Mouse (Mus musculus): ENCODE measurements around the gene Mrps6. TPM values are rescaled to one million over a fixed set of nuclear protein-coding genes. Genes with fewer than 3 reads are reported as not detected.

The Mrps6 gene
- 105 and 128 TPM in 2 replicates for polyA plus RNA-seq (2015; fragmentation: Nextera tagmentation; extraction: Ambion mirVana)

GRCm38 (mm10) chr16:92057852-92058643 lies at the start of gene Mrps6, which contains the start of the genes Gm49711 and Slc5a3:
TSS of gene Mrps6 (plus strand) at chr16:92058270.
TSS of gene Gm49711 (plus strand) at chr16:92058316.
TSS of gene Slc5a3 (plus strand) at chr16:92058322.
- WGBS: under 1% methylated on average over 90 of the region's 99 CpGs
- Histone ChIP-seq H3K27me3 (ENCODE audit: control insufficient read depth, insufficient read depth, low read length) (no peaks in the 10 kb centered on the region), H3K9ac (ENCODE audit: low read length) (peak within 1 kb of the TSS; percentile 93), H3K4me3 (ENCODE audit: low read length) (peak within 1 kb of the TSS; percentile 97), H3K27ac (ENCODE audit: low read length) (peak within 1 kb of the TSS; percentile 89), H3K36me3 (ENCODE audit: control insufficient read depth, insufficient read depth) (peaks cover 9% of the 10 kb centered on the region), H3K4me1 (ENCODE audit: control insufficient read depth, insufficient read depth, low read length) (peaks cover 16% of the 10 kb centered on the region), H3K4me2 (ENCODE audit: low read depth, low read length) (peak within 1 kb of the TSS; percentile 93), H3K9me3 (replicated peaks; ENCODE audit: control insufficient read depth, low read length) (peaks cover 8% of the 10 kb centered on the region)
- peak; percentile 95 for ATAC-seq (replicated peaks; ENCODE audit: extremely low read depth, insufficient read depth, low FRiP score)

- Histone ChIP-seq H3K36me3 (ENCODE audit: control insufficient read depth, insufficient read depth) (no peaks in the 10 kb centered on the region), H3K4me1 (ENCODE audit: control insufficient read depth, insufficient read depth, low read length) (no peaks in the 10 kb centered on the region), H3K9me3 (replicated peaks; ENCODE audit: control insufficient read depth, low read length) (peaks cover 6% of the 10 kb centered on the region; the same call in 1 of the 2 replicates), H3K27ac (ENCODE audit: low read length) (no peak overlapping the region), H3K4me2 (ENCODE audit: low read depth, low read length) (no peak overlapping the region), H3K9ac (ENCODE audit: low read length) (no peak overlapping the region), H3K4me3 (ENCODE audit: low read length) (no peak overlapping the region), H3K27me3 (ENCODE audit: control insufficient read depth, insufficient read depth, low read length) (no peaks in the 10 kb centered on the region)
- WGBS: 85% methylated on average over 2 of the region's 2 CpGs
- no peak for ATAC-seq (replicated peaks; ENCODE audit: extremely low read depth, insufficient read depth, low FRiP score)
Measured at GRCm38 (mm10) chr16:92009586-92009985, 48.5 kb upstream of the Mrps6 start.

DNA sequence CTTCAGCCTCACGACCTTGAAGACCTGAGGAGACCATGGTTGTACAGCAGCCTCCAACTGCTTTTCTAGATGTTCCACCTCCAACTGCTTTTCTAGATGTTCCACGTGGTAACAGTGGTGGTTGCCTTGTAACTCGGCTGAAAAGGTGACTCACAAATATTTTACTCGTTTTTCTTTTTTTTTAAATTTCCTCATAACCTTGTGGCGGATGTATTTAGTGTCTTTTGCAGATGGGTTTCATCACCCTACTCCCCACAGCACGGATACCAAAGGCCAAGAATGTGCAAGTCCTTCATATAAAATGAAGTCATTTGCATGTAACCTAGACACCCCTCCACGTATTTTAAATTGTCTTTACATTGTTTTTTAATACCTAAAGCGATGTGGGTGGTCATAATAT lies 41.3 kb upstream of the Mrps6 start:
- H3K4me2 ChIP-seq (ENCODE audit: low read depth, low read length): no peak overlapping the region
- no peak overlapping the region for H3K27ac ChIP-seq (ENCODE audit: low read length)
- no peaks in the 10 kb centered on the region for H3K36me3 ChIP-seq (ENCODE audit: control insufficient read depth, insufficient read depth)
- H3K27me3 ChIP-seq (ENCODE audit: control insufficient read depth, insufficient read depth, low read length): no peaks in the 10 kb centered on the region
- peaks cover 4% of the 10 kb centered on the region; the same call in 1 of the 2 replicates for H3K4me1 ChIP-seq (ENCODE audit: control insufficient read depth, insufficient read depth, low read length)
- ATAC-seq (replicated peaks; ENCODE audit: extremely low read depth, insufficient read depth, low FRiP score): no peak
- WGBS: 76% methylated on average over 8 of the region's 8 CpGs
- no peak overlapping the region for H3K4me3 ChIP-seq (ENCODE audit: low read length)
- 0 out of 2 replicates have a peak, but pooled peaks cover 2% of the 10 kb centered on the region for H3K9me3 ChIP-seq (replicated peaks; ENCODE audit: control insufficient read depth, low read length)
- H3K9ac ChIP-seq (ENCODE audit: low read length): no peak overlapping the region

DNA sequence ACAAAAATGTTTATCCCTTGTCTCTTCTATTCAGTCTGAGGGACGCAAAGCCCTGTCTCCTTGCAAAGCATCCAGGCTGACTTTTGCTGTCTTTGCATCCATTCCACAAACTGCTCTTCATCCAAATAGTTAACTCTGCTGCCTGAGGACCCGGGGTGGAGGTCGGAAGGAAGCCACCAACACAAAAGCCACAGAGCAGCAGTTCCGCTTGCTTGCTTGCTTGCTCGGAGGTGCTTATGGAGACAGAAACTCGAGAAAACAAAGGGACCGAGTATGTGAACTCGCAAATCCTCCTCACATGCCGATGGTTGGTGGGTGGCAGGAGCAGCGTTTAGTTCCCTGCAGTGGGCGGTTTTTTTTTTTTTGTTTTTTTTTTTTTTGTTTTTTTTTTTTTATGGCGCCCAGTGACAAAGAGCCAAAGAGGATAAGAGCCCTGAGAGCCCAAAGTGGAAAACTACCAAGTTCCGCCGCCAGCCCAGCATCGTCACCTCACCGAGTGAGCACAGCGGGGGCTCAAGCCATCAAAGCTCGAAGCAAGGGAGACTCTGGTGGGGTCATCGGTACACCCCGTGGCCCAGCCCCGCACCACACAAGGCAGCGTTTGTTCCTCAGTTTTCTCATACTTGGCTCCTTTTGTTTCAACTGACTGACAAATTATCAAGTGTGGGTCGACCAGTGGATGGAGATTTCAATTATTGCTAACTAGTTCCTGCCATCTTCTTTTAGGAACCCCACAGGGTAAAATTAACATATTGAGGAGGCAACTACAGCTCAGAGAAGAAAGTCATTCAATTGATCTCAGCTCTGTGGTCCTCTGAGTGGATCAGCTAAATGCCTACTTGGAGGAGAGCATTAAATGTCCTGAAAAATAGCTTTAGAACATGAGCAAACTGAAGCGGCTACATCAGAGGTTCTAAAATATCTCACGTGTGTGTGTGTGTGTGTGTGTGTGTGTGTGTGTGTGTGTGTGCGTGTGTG lies 38.6 kb upstream of the Mrps6 start:
- Histone ChIP-seq H3K36me3 (ENCODE audit: control insufficient read depth, insufficient read depth) (no peaks in the 10 kb centered on the region), H3K4me1 (ENCODE audit: control insufficient read depth, insufficient read depth, low read length) (peaks cover 10% of the 10 kb centered on the region; the same call in 1 of the 2 replicates), H3K9me3 (replicated peaks; ENCODE audit: control insufficient read depth, low read length) (0 out of 2 replicates have a peak, but pooled peaks cover 2% of the 10 kb centered on the region), H3K27ac (ENCODE audit: low read length) (peak overlapping the region; percentile 77), H3K9ac (ENCODE audit: low read length) (peak overlapping the region; percentile 71), H3K4me2 (ENCODE audit: low read depth, low read length) (peak overlapping the region; percentile 79), H3K27me3 (ENCODE audit: control insufficient read depth, insufficient read depth, low read length) (no peaks in the 10 kb centered on the region), H3K4me3 (ENCODE audit: low read length) (peak overlapping the region; percentile 54)
- WGBS: 6% methylated on average over 26 of the region's 26 CpGs
- 0 out of 2 replicates have a peak, but pooled peaks have one; percentile 43 for ATAC-seq (replicated peaks; ENCODE audit: extremely low read depth, insufficient read depth, low FRiP score)

- no peak overlapping the region for H3K4me3 ChIP-seq (ENCODE audit: low read length)
- no peak overlapping the region for H3K27ac ChIP-seq (ENCODE audit: low read length)
- ATAC-seq (replicated peaks; ENCODE audit: extremely low read depth, insufficient read depth, low FRiP score): no peak
Measured at GRCm38 (mm10) chr16:92021656-92022400, 36.2 kb upstream of the Mrps6 start.

GRCm38 (mm10) chr16:92022494-92023283 lies 35.4 kb upstream of the Mrps6 start:
- ATAC-seq (replicated peaks; ENCODE audit: extremely low read depth, insufficient read depth, low FRiP score): 0 out of 2 replicates have a peak, but pooled peaks have one; percentile 38
- H3K36me3 ChIP-seq (ENCODE audit: control insufficient read depth, insufficient read depth): no peaks in the 10 kb centered on the region
- peak overlapping the region; percentile 14 for H3K4me2 ChIP-seq (ENCODE audit: low read depth, low read length)
- no peak overlapping the region for H3K9ac ChIP-seq (ENCODE audit: low read length)
- 39% methylated on average over 20 of the region's 20 CpGs for WGBS
- peaks cover 10% of the 10 kb centered on the region; the same call in 1 of the 2 replicates for H3K4me1 ChIP-seq (ENCODE audit: control insufficient read depth, insufficient read depth, low read length)
- no peaks in the 10 kb centered on the region for H3K27me3 ChIP-seq (ENCODE audit: control insufficient read depth, insufficient read depth, low read length)
- H3K9me3 ChIP-seq (replicated peaks; ENCODE audit: control insufficient read depth, low read length): 0 out of 2 replicates have a peak, but pooled peaks cover 2% of the 10 kb centered on the region
- H3K27ac ChIP-seq (ENCODE audit: low read length): no peak overlapping the region
- H3K4me3 ChIP-seq (ENCODE audit: low read length): no peak overlapping the region

More at GRCm38 (mm10) chr16:92021656-92022400, 36.2 kb upstream of the Mrps6 start:
- WGBS: 75% methylated on average over 11 of the region's 12 CpGs
- Histone ChIP-seq H3K36me3 (ENCODE audit: control insufficient read depth, insufficient read depth) (no peaks in the 10 kb centered on the region), H3K9me3 (replicated peaks; ENCODE audit: control insufficient read depth, low read length) (0 out of 2 replicates have a peak, but pooled peaks cover 2% of the 10 kb centered on the region), H3K9ac (ENCODE audit: low read length) (no peak overlapping the region), H3K27me3 (ENCODE audit: control insufficient read depth, insufficient read depth, low read length) (no peaks in the 10 kb centered on the region), H3K4me2 (ENCODE audit: low read depth, low read length) (no peak overlapping the region), H3K4me1 (ENCODE audit: control insufficient read depth, insufficient read depth, low read length) (peaks cover 10% of the 10 kb centered on the region; the same call in 1 of the 2 replicates)

DNA sequence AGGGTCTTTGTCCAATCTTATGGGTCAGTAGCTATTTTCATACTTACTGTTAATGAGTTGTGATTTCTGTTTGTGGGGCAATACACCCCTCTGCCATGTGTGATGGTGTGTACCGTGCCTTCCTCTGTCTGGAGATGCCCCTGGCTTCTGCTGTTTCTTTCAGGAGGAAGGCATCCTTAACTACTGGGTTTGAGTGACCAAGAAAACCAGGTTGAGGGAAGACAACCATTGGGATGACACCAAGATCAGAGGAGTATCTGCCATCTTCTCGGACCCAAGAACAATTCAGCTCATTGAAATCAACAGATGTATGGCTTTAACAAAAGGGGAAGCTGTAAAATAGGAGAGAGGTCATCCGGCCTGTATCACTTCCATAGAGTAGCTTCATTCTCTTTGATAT lies 24.8 kb upstream of the Mrps6 start:
- 84% methylated on average over 3 of the region's 3 CpGs for WGBS
- Histone ChIP-seq H3K4me2 (ENCODE audit: low read depth, low read length) (no peak overlapping the region), H3K4me3 (ENCODE audit: low read length) (no peak overlapping the region), H3K9ac (ENCODE audit: low read length) (no peak overlapping the region), H3K9me3 (replicated peaks; ENCODE audit: control insufficient read depth, low read length) (no peaks in the 10 kb centered on the region), H3K36me3 (ENCODE audit: control insufficient read depth, insufficient read depth) (no peaks in the 10 kb centered on the region), H3K4me1 (ENCODE audit: control insufficient read depth, insufficient read depth, low read length) (no peaks in the 10 kb centered on the region), H3K27ac (ENCODE audit: low read length) (no peak overlapping the region), H3K27me3 (ENCODE audit: control insufficient read depth, insufficient read depth, low read length) (no peaks in the 10 kb centered on the region)
- no peak for ATAC-seq (replicated peaks; ENCODE audit: extremely low read depth, insufficient read depth, low FRiP score)
